Mouse (Mus musculus): ENCODE measurements around the gene Zfp526.

DNA sequence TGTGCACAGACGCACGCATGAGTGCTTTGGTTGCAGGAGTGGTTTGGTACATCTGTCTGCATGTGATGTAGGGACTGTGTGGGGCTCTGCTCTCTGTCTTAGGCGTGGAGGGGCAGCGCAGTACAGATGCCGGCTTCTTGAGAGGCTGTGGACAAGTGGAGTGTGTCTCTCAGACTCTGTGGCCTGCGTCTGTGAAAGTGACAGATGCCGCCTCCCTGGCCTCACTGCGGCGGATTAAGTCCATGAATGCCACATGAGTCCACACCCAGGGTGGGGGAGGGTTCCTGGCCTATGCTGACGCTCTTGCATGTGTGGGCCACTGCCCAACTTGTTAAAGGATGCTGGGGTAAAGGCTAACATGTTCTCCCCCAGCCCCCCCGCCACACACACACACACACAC is 46.9 kb upstream of the Zfp526 start:
- TF ChIP-seq CTCF (IDR thresholded peaks at IDR 0.05; ENCODE audit: extremely low read depth, insufficient read length, insufficient replicate concordance, low read depth, low read length), result no peak
- no peak for TF ChIP-seq POLR2A (IDR thresholded peaks at IDR 0.05; ENCODE audit: low read depth, low read length)

All from small intestine, adult 2 months (tissue).